Mouse (Mus musculus): ENCODE measurements around the gene Dand5. TPM values are rescaled to one million over a fixed set of nuclear protein-coding genes. Genes with fewer than 3 reads are reported as not detected.

The Dand5 gene
- polyA plus RNA-seq, 1 experiment from 2014 or later: 7.3 TPM

- H3K9ac ChIP-seq: peak overlapping the region; percentile 59
- H3K27ac ChIP-seq: peak overlapping the region; percentile 98
- H3K4me3 ChIP-seq: peak overlapping the region; percentile 12; the same call in 1 of the 2 replicates
- peak; percentile 87 for ATAC-seq
- peaks cover 77% of the 10 kb centered on the region for H3K27me3 ChIP-seq
- H3K36me3 ChIP-seq (ENCODE audit: poor library complexity, severe bottlenecking): 0 out of 2 replicates have a peak, but pooled peaks cover 6% of the 10 kb centered on the region
- WGBS: 34% methylated on average over 13 of the region's 13 CpGs
- H3K4me1 ChIP-seq: peaks cover 94% of the 10 kb centered on the region
- H3K9me3 ChIP-seq (replicated peaks): no peaks in the 10 kb centered on the region
- H3K4me2 ChIP-seq: peak overlapping the region; percentile 53
Observed at GRCm38 (mm10) chr8:84793791-84794485, 28.7 kb downstream of the Dand5 start.

GRCm38 (mm10) chr8:84793134-84793533 lies 29.5 kb downstream of the Dand5 start:
- H3K9me3 ChIP-seq (replicated peaks): no peaks in the 10 kb centered on the region
- H3K36me3 ChIP-seq (ENCODE audit: poor library complexity, severe bottlenecking): 0 out of 2 replicates have a peak, but pooled peaks cover 6% of the 10 kb centered on the region
- H3K27ac ChIP-seq: peak overlapping the region; percentile 98
- no peak overlapping the region for H3K9ac ChIP-seq
- peaks cover 94% of the 10 kb centered on the region for H3K4me1 ChIP-seq
- no peak overlapping the region for H3K4me3 ChIP-seq
- 76% methylated on average over 9 of the region's 9 CpGs for WGBS
- H3K27me3 ChIP-seq: peaks cover 77% of the 10 kb centered on the region
- ATAC-seq: no peak
- peak overlapping the region; percentile 53 for H3K4me2 ChIP-seq

- peaks cover 94% of the 10 kb centered on the region for H3K4me1 ChIP-seq
- H3K4me3 ChIP-seq: no peak overlapping the region
- H3K36me3 ChIP-seq (ENCODE audit: poor library complexity, severe bottlenecking): peaks cover 7% of the 10 kb centered on the region; the same call in 1 of the 2 replicates
- H3K9ac ChIP-seq: no peak overlapping the region
- H3K4me2 ChIP-seq: peak overlapping the region; percentile 53; the same call in 1 of the 2 replicates
- H3K9me3 ChIP-seq (replicated peaks): no peaks in the 10 kb centered on the region
- peak overlapping the region; percentile 98 for H3K27ac ChIP-seq
- H3K27me3 ChIP-seq: peaks cover 77% of the 10 kb centered on the region
- WGBS: 66% methylated on average over 12 of the region's 12 CpGs
- ATAC-seq: no peak
Observed at GRCm38 (mm10) chr8:84792429-84792947, 30.1 kb downstream of the Dand5 start.

GRCm38 (mm10) chr8:84790537-84790936 lies 32.1 kb downstream of the Dand5 start:
- Histone ChIP-seq H3K4me1 (peaks cover 93% of the 10 kb centered on the region), H3K4me2 (peak overlapping the region; percentile 44), H3K9me3 (replicated peaks) (no peaks in the 10 kb centered on the region), H3K36me3 (ENCODE audit: poor library complexity, severe bottlenecking) (peaks cover 3% of the 10 kb centered on the region; the same call in 1 of the 2 replicates), H3K9ac (peak overlapping the region; percentile 57), H3K4me3 (0 out of 2 replicates have a peak overlapping the region, but pooled peaks have one; percentile 9), H3K27me3 (peaks cover 79% of the 10 kb centered on the region), H3K27ac (peak overlapping the region; percentile 83)
- 65% methylated on average over 2 of the region's 2 CpGs for WGBS
- no peak for ATAC-seq

GRCm38 (mm10) chr8:84789855-84790486 lies 32.7 kb downstream of the Dand5 start:
- Histone ChIP-seq H3K9me3 (replicated peaks) (no peaks in the 10 kb centered on the region), H3K36me3 (ENCODE audit: poor library complexity, severe bottlenecking) (peaks cover 3% of the 10 kb centered on the region; the same call in 1 of the 2 replicates), H3K4me2 (peak overlapping the region; percentile 44), H3K4me1 (peaks cover 92% of the 10 kb centered on the region), H3K27me3 (peaks cover 81% of the 10 kb centered on the region), H3K27ac (peak overlapping the region; percentile 83), H3K4me3 (peak overlapping the region; percentile 9; the same call in 1 of the 2 replicates), H3K9ac (peak overlapping the region; percentile 57)
- 60% methylated on average over 7 of the region's 9 CpGs for WGBS
- peak; percentile 5; the same call in 1 of the 2 replicates for ATAC-seq

- Histone ChIP-seq H3K9ac (peak overlapping the region; percentile 50), H3K4me1 (peaks cover 92% of the 10 kb centered on the region), H3K9me3 (replicated peaks) (no peaks in the 10 kb centered on the region), H3K27me3 (peaks cover 87% of the 10 kb centered on the region), H3K36me3 (ENCODE audit: poor library complexity, severe bottlenecking) (peaks cover 3% of the 10 kb centered on the region; the same call in 1 of the 2 replicates), H3K27ac (peak overlapping the region; percentile 83), H3K4me3 (peak overlapping the region; percentile 3), H3K4me2 (peak overlapping the region; percentile 44)
- WGBS: 36% methylated on average over 5 of the region's 5 CpGs
- no peak for ATAC-seq
Observed at GRCm38 (mm10) chr8:84789345-84789744, 33.3 kb downstream of the Dand5 start.

- 12% methylated on average over 11 of the region's 11 CpGs for WGBS
- H3K9ac ChIP-seq: peak overlapping the region; percentile 50
- H3K4me2 ChIP-seq: peak overlapping the region; percentile 44
- H3K4me1 ChIP-seq: peaks cover 91% of the 10 kb centered on the region
- ATAC-seq: no peak
- peak overlapping the region; percentile 83 for H3K27ac ChIP-seq
- H3K36me3 ChIP-seq (ENCODE audit: poor library complexity, severe bottlenecking): peaks cover 3% of the 10 kb centered on the region; the same call in 1 of the 2 replicates
- peak overlapping the region; percentile 3 for H3K4me3 ChIP-seq
- no peaks in the 10 kb centered on the region for H3K9me3 ChIP-seq (replicated peaks)
- H3K27me3 ChIP-seq: peaks cover 89% of the 10 kb centered on the region
Observed at GRCm38 (mm10) chr8:84788896-84789295, 33.7 kb downstream of the Dand5 start.

- H3K9ac ChIP-seq: peak overlapping the region; percentile 66
- 19% methylated on average over 13 of the region's 14 CpGs for WGBS
- peak overlapping the region; percentile 97 for H3K27ac ChIP-seq
- peaks cover 88% of the 10 kb centered on the region for H3K27me3 ChIP-seq
- H3K36me3 ChIP-seq (ENCODE audit: poor library complexity, severe bottlenecking): peaks cover 3% of the 10 kb centered on the region; the same call in 1 of the 2 replicates
- no peaks in the 10 kb centered on the region for H3K9me3 ChIP-seq (replicated peaks)
- peaks cover 85% of the 10 kb centered on the region for H3K4me1 ChIP-seq
- peak; percentile 54; the same call in 1 of the 2 replicates for ATAC-seq
- H3K4me3 ChIP-seq: no peak overlapping the region
- H3K4me2 ChIP-seq: peak overlapping the region; percentile 58
Observed at GRCm38 (mm10) chr8:84787523-84788302, 34.9 kb downstream of the Dand5 start.

- no peak for ATAC-seq
- Histone ChIP-seq H3K27me3 (peaks cover 94% of the 10 kb centered on the region), H3K36me3 (ENCODE audit: poor library complexity, severe bottlenecking) (peaks cover 3% of the 10 kb centered on the region; the same call in 1 of the 2 replicates), H3K9me3 (replicated peaks) (no peaks in the 10 kb centered on the region), H3K4me1 (peaks cover 85% of the 10 kb centered on the region), H3K4me3 (no peak overlapping the region; the same call in 1 of the 2 replicates), H3K4me2 (peak overlapping the region; percentile 58), H3K9ac (peak overlapping the region; percentile 66), H3K27ac (peak overlapping the region; percentile 97)
- 19% methylated on average over 11 of the region's 11 CpGs for WGBS
Observed at GRCm38 (mm10) chr8:84786801-84787467, 35.7 kb downstream of the Dand5 start.

GRCm38 (mm10) chr8:84785756-84786677 lies 36.6 kb downstream of the Dand5 start:
- Histone ChIP-seq H3K27ac (peak overlapping the region; percentile 97), H3K4me2 (peak overlapping the region; percentile 58), H3K9me3 (replicated peaks) (no peaks in the 10 kb centered on the region), H3K4me1 (peaks cover 91% of the 10 kb centered on the region), H3K9ac (peak overlapping the region; percentile 66), H3K36me3 (ENCODE audit: poor library complexity, severe bottlenecking) (peaks cover 3% of the 10 kb centered on the region; the same call in 1 of the 2 replicates), H3K4me3 (peak overlapping the region; percentile 30), H3K27me3 (peaks cover 99% of the 10 kb centered on the region)
- ATAC-seq: no peak
- WGBS: 6% methylated on average over 38 of the region's 38 CpGs

All from forebrain, embryonic 13.5 days (tissue).